ENCODE assay signal across 39 mouse cellular contexts in genomic region chr8:13828598-13829172, GRCm38 (mm10). TPM values are rescaled to one million over a fixed set of nuclear protein-coding genes. Genes with fewer than 3 reads are reported as not detected.
"Had no signal": no experiment of that assay in that cellular context is flagged by ENCODE, and none has a peak within 500 bp of the region (broad histone marks: within the 10 kb centered on the region; RNA-seq: fewer than 3 reads in every experiment).

No protein-coding gene starts in this region.

- H3K36me3 ChIP-seq: heart, embryonic 13.5 days; heart, embryonic 15.5 days; hindbrain, embryonic 13.5 days; hindbrain, embryonic 15.5 days; kidney, embryonic 15.5 days; limb, embryonic 13.5 days had no signal

- H3K4me3 ChIP-seq: heart, adult 2 months; heart, embryonic 13.5 days; heart, embryonic 15.5 days; hindbrain, embryonic 13.5 days; hindbrain, embryonic 15.5 days; kidney, embryonic 15.5 days; limb, embryonic 13.5 days had no signal

- H3K4me1 ChIP-seq: heart, embryonic 13.5 days; heart, embryonic 15.5 days; hindbrain, embryonic 13.5 days; hindbrain, embryonic 15.5 days; kidney, embryonic 15.5 days; limb, embryonic 13.5 days had no signal

- DNase-seq: gastrocnemius, postnatal 14 days; gastrocnemius, postnatal 36 days; heart, adult 11 months; heart, adult 2 months; heart, postnatal 14 days; heart, postnatal 36 days; kidney, adult 11 months; kidney, adult 2 months; kidney, adult 9 months; kidney, postnatal 14 days; kidney, postnatal 36 days; layer of hippocampus, adult 9-11 months; layer of hippocampus, postnatal 36 days; left cerebral cortex, postnatal 4 days had no signal

- ATAC-seq: hindbrain, postnatal 0 days; intestine, embryonic 16.5 days had no signal

- H3K4me2 ChIP-seq: heart, embryonic 11.5 days; heart, embryonic 13.5 days; heart, embryonic 15.5 days; hindbrain, embryonic 13.5 days; hindbrain, embryonic 15.5 days; kidney, embryonic 15.5 days; limb, embryonic 13.5 days had no signal

- H3K27me3 ChIP-seq: heart, embryonic 13.5 days; heart, embryonic 15.5 days; hindbrain, embryonic 13.5 days; hindbrain, embryonic 15.5 days; kidney, embryonic 15.5 days; limb, embryonic 13.5 days had no signal

- H3K9ac ChIP-seq: heart, embryonic 13.5 days; heart, embryonic 15.5 days; hindbrain, embryonic 13.5 days; hindbrain, embryonic 15.5 days; kidney, embryonic 15.5 days; limb, embryonic 13.5 days had no signal

- H3K9me3 ChIP-seq: heart, embryonic 13.5 days; heart, embryonic 15.5 days; hindbrain, embryonic 13.5 days; hindbrain, embryonic 15.5 days; kidney, embryonic 15.5 days; limb, embryonic 13.5 days had no signal

- H3K27ac ChIP-seq: heart, adult 2 months; heart, embryonic 13.5 days; heart, embryonic 15.5 days; hindbrain, embryonic 13.5 days; hindbrain, embryonic 15.5 days; hindbrain, postnatal 0 days; kidney, embryonic 15.5 days; kidney, postnatal 0 days; limb, embryonic 13.5 days had no signal

RNA-seq across cellular contexts. Expression of gene AF366264, which starts 9.5 kb away (rescaled TPM):
- total RNA-seq: gastrocnemius, adult 18-20 months; gastrocnemius, adult 8-10 months; gastrocnemius, postnatal 14 days; gastrocnemius, postnatal 36 days; heart, adult 2 months; heart, postnatal 14 days; heart, postnatal 36 days; hematopoietic stem cell, adult 5-6 weeks; hindbrain, postnatal 0 days; layer of hippocampus, adult 18-20 months; layer of hippocampus, adult 8-10 months; layer of hippocampus, postnatal 14 days; layer of hippocampus, postnatal 36 days; left cerebral cortex, adult 18-20 months; left cerebral cortex, adult 8-10 months; left cerebral cortex, postnatal 10 days; left cerebral cortex, postnatal 25 days; left cerebral cortex, postnatal 4 days had no signal
- polyA plus RNA-seq: heart, adult 2 months; heart, embryonic 11.5 days; heart, embryonic 13.5 days; heart, embryonic 15.5 days; heart, postnatal 0 days; hindbrain, embryonic 11.5 days; hindbrain, embryonic 13.5 days; hindbrain, embryonic 15.5 days; hindbrain, postnatal 0 days; intestine, embryonic 14.5 days; intestine, embryonic 16.5 days; kidney, adult 2 months; kidney, embryonic 15.5 days; kidney, postnatal 0 days; large intestine, adult 2 months; limb, embryonic 11.5 days; limb, embryonic 13.5 days had no signal
